Mouse (Mus musculus) spleen, postnatal 0 days (tissue): ENCODE data around the gene Twf2. TPM values are rescaled to one million over a fixed set of nuclear protein-coding genes. Genes with fewer than 3 reads are reported as not detected.

Experiments used
- microRNA counts: library from miRNA; unstranded; fragments of <30 nt; microRNA quantifications from one replicate; lab custom pipeline; 2015
- polyA plus RNA-seq: library from polyadenylated mRNA; unstranded; fragments of >200 nt; fragmentation: Nextera tagmentation; extraction: Ambion mirVana; gene quantifications from 2 replicates; pipeline ENCODE4 v1.2.1, GENCODE M21; 2015

Twf2 gene
- polyA plus RNA-seq, result 41.6 and 51.7 TPM in 2 replicates

DNA sequence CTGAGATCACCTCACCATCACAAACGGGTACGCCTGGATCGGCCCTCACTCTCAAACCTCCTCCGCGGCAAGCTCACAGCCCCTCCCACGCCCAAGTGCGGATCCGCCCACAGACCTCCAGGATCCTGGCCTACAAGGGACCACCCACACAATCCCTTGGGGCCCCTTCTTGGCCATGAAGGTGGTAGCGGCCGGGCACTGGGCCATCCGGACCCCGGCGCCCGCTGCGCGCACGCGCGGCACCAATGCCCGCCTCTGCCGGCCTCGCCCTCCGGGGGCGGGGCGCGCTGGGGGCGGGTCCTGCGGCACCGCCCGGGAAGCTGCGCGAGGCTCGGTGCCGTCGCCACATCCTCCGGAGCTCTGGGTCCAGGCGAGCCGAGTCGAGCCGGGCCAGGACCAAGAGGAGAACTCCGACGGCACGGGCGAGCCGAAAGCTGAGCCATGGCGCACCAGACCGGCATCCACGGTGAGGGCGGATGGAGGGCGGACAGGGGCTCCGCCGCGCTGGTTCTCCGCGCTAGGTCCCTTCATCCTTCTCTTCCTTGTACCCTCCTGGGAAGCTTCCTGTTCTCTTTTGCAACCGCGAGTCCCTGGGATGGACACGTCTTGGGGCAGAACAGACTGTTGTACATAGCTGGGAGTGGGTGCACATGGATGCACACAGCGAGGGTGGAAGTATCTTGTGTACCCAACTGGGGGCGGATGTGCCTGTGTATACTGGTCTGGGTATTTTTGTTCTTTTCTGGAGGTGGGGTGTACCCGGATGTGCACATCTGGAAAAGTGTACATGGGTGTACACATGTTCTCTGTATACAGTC, at the start of gene Twf2:
Gene Twf2, plus strand, starts transcription at position 290 of the 818 bp plus-strand sequence.

DNA sequence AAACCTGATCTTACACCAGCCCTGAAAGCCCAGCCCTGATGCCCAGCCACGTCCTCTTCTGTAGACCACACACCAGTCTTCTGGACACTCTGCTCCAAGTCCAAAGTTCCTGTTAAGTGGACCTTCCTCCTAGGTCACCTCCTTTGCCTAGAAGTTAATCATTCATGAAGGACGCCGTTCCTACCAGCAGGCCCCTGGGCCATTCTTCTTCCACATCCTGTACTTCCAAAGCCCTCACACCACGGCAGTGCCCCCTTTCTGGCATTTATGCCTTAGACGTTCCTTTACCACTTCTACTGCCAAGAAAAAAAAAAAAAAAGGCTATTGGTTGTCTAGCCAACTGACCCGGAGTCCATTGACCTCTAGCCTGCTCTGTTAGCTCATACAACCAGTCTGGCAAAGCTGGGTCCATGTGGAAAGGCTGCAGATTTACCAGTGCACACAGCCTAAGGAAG, 44.8 kb upstream of the Twf2 start, which contains the start of gene Glyctk:
Gene Glyctk, minus strand, starts transcription at position 102 of the 455 bp plus-strand sequence.

GRCm38 (mm10) chr9:106170556-106171345, 32.2 kb upstream of the Twf2 start, which contains the start of gene Wdr82:
Gene Wdr82 (plus strand): TSS chr9:106170928.

GRCm38 (mm10) chr9:106199535-106200272, 3.2 kb upstream of the Twf2 start, which contains the start of gene Ppm1m:
Gene Ppm1m (minus strand): TSS chr9:106199746.

GRCm38 (mm10) chr9:106222261-106222851, 19.4 kb downstream of the Twf2 start, which contains the start of gene Tlr9:
Gene Tlr9 (plus strand): TSS chr9:106222598.

MicroRNAs encoded within 50 kb of the gene (microRNA counts, 519-probe panel; counts per million panel counts)
- microRNA mmu-let-7g (lab: Ali Mortazavi, UCI), result 9,634 counts per million, percentile 91 among the panel's probes with 10 or more counts

Other genes with a start within 250 kb of the Twf2 start
- 0.18 and 0.33 TPM in 2 replicates for gene Col6a5, start 242.5 kb upstream of the Twf2 start, polyA plus RNA-seq
- 0.22 TPM in 2 replicates for gene Col6a4, start 106.3 kb upstream of the Twf2 start, polyA plus RNA-seq
- 0.93 and 1.1 TPM in 2 replicates for gene Glyctk, start 45.0 kb upstream of the Twf2 start, polyA plus RNA-seq
- gene Wdr82, start 32.2 kb upstream of the Twf2 start, polyA plus RNA-seq, result 10.7 and 11.4 TPM in 2 replicates
- 23.2 and 34.1 TPM in 2 replicates for gene Ppm1m, start 3.4 kb upstream of the Twf2 start, polyA plus RNA-seq
- 0.29 and 0.41 TPM in 2 replicates for gene Tlr9, start 19.5 kb downstream of the Twf2 start, polyA plus RNA-seq
- 64.1 and 89.0 TPM in 2 replicates for gene Alas1, start 45.5 kb downstream of the Twf2 start, polyA plus RNA-seq
- gene Poc1a, start 78.0 kb downstream of the Twf2 start, polyA plus RNA-seq, result 29.8 TPM in 2 replicates
- 9.0 and 11.9 TPM in 2 replicates for gene Dusp7, start 165.5 kb downstream of the Twf2 start, polyA plus RNA-seq
- 805 and 852 TPM in 2 replicates for gene Rpl29, start 226.3 kb downstream of the Twf2 start, polyA plus RNA-seq
- gene Acy1, start 235.2 kb downstream of the Twf2 start, polyA plus RNA-seq, result 10.7 and 12.2 TPM in 2 replicates
- 2.9 and 4.4 TPM in 2 replicates for gene Abhd14b, start 244.4 kb downstream of the Twf2 start, polyA plus RNA-seq
- 17.5 and 19.9 TPM in 2 replicates for gene Abhd14a, start 244.6 kb downstream of the Twf2 start, polyA plus RNA-seq